Mouse (Mus musculus) small intestine, adult 2 months (tissue): ENCODE results near the gene Pard3. TPM values are rescaled to one million over a fixed set of nuclear protein-coding genes. Genes with fewer than 3 reads are reported as not detected.

Experiments
- H3K27ac ChIP-seq: fragments of 200-500 bp; 2 replicates; pipeline ENCODE4 v1.5.1; 2012; ENCODE audit warnings: low read depth, low read length, control low read depth, inconsistent platforms; ENCODE audit not compliant: insufficient read depth
- H3K27me3 ChIP-seq: fragments of 200-500 bp; 2 replicates; pipeline ENCODE4 v1.6.1; 2012; ENCODE audit warnings: mild to moderate bottlenecking, moderate library complexity, low read length, inconsistent platforms; ENCODE audit not compliant: control insufficient read depth, insufficient read depth
- H3K36me3 ChIP-seq: fragments of 200-500 bp; 2 replicates; pipeline ENCODE4 v1.6.1; 2012; ENCODE audit warnings: mild to moderate bottlenecking, low read length, control low read depth, inconsistent platforms; ENCODE audit not compliant: control insufficient read depth, insufficient read depth
- H3K4me1 ChIP-seq: fragments of 200-500 bp; 2 replicates; pipeline ENCODE4 v1.6.1; 2012; ENCODE audit warnings: low read length, inconsistent platforms, mixed read lengths; ENCODE audit not compliant: control insufficient read depth, insufficient read depth, insufficient read length
- H3K4me3 ChIP-seq: fragments of 200-500 bp; 2 replicates; pipeline ENCODE4 v1.5.1; 2012; ENCODE audit warnings: low read depth, mild to moderate bottlenecking, control low read depth, inconsistent platforms, low read length, moderate library complexity
- CTCF ChIP-seq: fragments of 200-500 bp; IDR thresholded peaks from 2 replicates; pipeline ENCODE4 v1.5.1; 2012; ENCODE audit warnings: low read depth, mild to moderate bottlenecking, control low read depth, inconsistent platforms, low read length, moderate library complexity, mixed read lengths; ENCODE audit not compliant: insufficient replicate concordance, insufficient read length; ENCODE audit errors: extremely low read depth
- POLR2A ChIP-seq: fragments of 200-500 bp; IDR thresholded peaks from 2 replicates; pipeline ENCODE4 v1.6.1; 2012; ENCODE audit warnings: low read depth, mild to moderate bottlenecking, control low read depth, inconsistent platforms, low read length, moderate library complexity
- WGBS: fragments of 180-500 bp; shearing (Covaris S2); methylation state at CpG from one replicate; pipeline ENCODE4 v1.1.7; 2018; 5-methylcytosine and 5-hydroxymethylcytosine counted together
- polyA plus RNA-seq: library from polyadenylated mRNA; depleted of rRNA; stranded (reverse); fragments of >200 nt; gene quantifications from 2 replicates; pipeline ENCODE4 v1.2.3, GENCODE M21; 2012

The Pard3 gene
- polyA plus RNA-seq, 1 experiment: 52.9 TPM

- H3K27ac ChIP-seq: no peak overlapping the region
- H3K4me3 ChIP-seq: no peak overlapping the region
- no peak for TF ChIP-seq POLR2A
- no peak for TF ChIP-seq CTCF
- 92% methylated on average over 7 of the region's 7 CpGs for whole genome bisulfite sequencing
- H3K36me3 ChIP-seq: peaks cover 5% of the 10 kb centered on the region; the same call in 1 of the 2 replicates
- H3K27me3 ChIP-seq: no peaks in the 10 kb centered on the region
- no peaks in the 10 kb centered on the region; the same call in 1 of the 2 replicates for H3K4me1 ChIP-seq
These were observed 216.7 kb downstream of the Pard3 start for GRCm38 (mm10) chr8:127280299-127280974.

GRCm38 (mm10) chr8:127281035-127281434, 217.3 kb downstream of the Pard3 start:
- TF ChIP-seq POLR2A (no peak), CTCF (no peak)
- Histone ChIP-seq H3K4me1 (no peaks in the 10 kb centered on the region; the same call in 1 of the 2 replicates), H3K36me3 (peaks cover 5% of the 10 kb centered on the region; the same call in 1 of the 2 replicates), H3K27me3 (no peaks in the 10 kb centered on the region), H3K4me3 (no peak overlapping the region), H3K27ac (no peak overlapping the region)
- 93% methylated on average over 4 of the region's 4 CpGs for WGBS

GRCm38 (mm10) chr8:127284462-127285216, 220.9 kb downstream of the Pard3 start:
- H3K4me3 ChIP-seq: no peak overlapping the region
- no peaks in the 10 kb centered on the region; the same call in 1 of the 2 replicates for H3K4me1 ChIP-seq
- WGBS: 71% methylated on average over 9 of the region's 9 CpGs
- H3K36me3 ChIP-seq: no peaks in the 10 kb centered on the region
- TF ChIP-seq POLR2A: no peak
- TF ChIP-seq CTCF: peak; percentile 22; the same call in 1 of the 2 replicates
- H3K27me3 ChIP-seq: no peaks in the 10 kb centered on the region
- H3K27ac ChIP-seq: no peak overlapping the region

- H3K27ac ChIP-seq: no peak overlapping the region
- TF ChIP-seq POLR2A (no peak), CTCF (no peak)
- 90% methylated on average over 10 of the region's 10 CpGs for WGBS
- H3K36me3 ChIP-seq: no peaks in the 10 kb centered on the region
- H3K4me1 ChIP-seq: peaks cover 4% of the 10 kb centered on the region; the same call in 1 of the 2 replicates
- no peaks in the 10 kb centered on the region for H3K27me3 ChIP-seq
- H3K4me3 ChIP-seq: no peak overlapping the region
These were observed 224.1 kb downstream of the Pard3 start for GRCm38 (mm10) chr8:127287816-127288215.

- 80% methylated on average over 5 of the region's 5 CpGs for WGBS
- peaks cover 4% of the 10 kb centered on the region; the same call in 1 of the 2 replicates for H3K4me1 ChIP-seq
- H3K36me3 ChIP-seq: no peaks in the 10 kb centered on the region
- H3K27me3 ChIP-seq: no peaks in the 10 kb centered on the region
- H3K4me3 ChIP-seq: no peak overlapping the region
- no peak for TF ChIP-seq POLR2A
- TF ChIP-seq CTCF: no peak
- no peak overlapping the region for H3K27ac ChIP-seq
These were observed 228.6 kb downstream of the Pard3 start for GRCm38 (mm10) chr8:127292307-127292706.

GRCm38 (mm10) chr8:127293025-127293729, 229.5 kb downstream of the Pard3 start:
- no peaks in the 10 kb centered on the region for H3K36me3 ChIP-seq
- no peak overlapping the region for H3K4me3 ChIP-seq
- 53% methylated on average over 6 of the region's 6 CpGs for WGBS
- peaks cover 4% of the 10 kb centered on the region; the same call in 1 of the 2 replicates for H3K4me1 ChIP-seq
- TF ChIP-seq POLR2A (no peak), CTCF (no peak)
- peak overlapping the region; percentile 59; the same call in 1 of the 2 replicates for H3K27ac ChIP-seq
- no peaks in the 10 kb centered on the region for H3K27me3 ChIP-seq
